Mouse (Mus musculus) gonadal fat pad, adult 2 months (tissue): ENCODE measurements around the gene Nat14. TPM values are rescaled to one million over a fixed set of nuclear protein-coding genes. Genes with fewer than 3 reads are reported as not detected.

Source experiments
- DNase-seq: peaks from one replicate; pipeline ENCODE4 v3.0.0-alpha.2; 2012; ENCODE audit warnings: low read depth
- polyA plus RNA-seq: library from polyadenylated mRNA; depleted of rRNA; stranded (reverse); fragments of >200 nt; gene quantifications from 2 replicates; pipeline ENCODE4 v1.2.3, GENCODE M21; 2012; rRNA removed

The Nat14 gene
- polyA plus RNA-seq, 1 experiment, result 3.6 TPM

DNA sequence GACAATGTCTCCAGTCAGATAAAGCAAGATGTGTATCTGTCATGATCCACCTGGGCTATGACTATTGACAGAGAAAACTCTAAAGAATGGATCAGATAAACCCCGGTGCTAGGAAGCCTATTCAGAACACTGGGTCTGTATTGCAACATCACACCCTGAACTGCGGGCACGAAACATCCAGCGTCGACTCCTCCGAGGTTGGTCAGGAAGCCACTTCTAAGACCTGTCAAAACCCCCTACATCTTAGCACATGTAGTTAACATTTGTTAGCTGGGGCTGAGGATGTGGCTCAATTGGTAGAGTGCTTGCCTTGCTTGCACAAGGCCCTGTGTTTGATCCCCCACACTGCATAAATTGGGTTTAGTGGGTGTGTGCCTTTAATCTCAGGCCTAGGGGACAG, 26.6 kb downstream of the Nat14 start:
- DNase-seq, result no peak

DNA sequence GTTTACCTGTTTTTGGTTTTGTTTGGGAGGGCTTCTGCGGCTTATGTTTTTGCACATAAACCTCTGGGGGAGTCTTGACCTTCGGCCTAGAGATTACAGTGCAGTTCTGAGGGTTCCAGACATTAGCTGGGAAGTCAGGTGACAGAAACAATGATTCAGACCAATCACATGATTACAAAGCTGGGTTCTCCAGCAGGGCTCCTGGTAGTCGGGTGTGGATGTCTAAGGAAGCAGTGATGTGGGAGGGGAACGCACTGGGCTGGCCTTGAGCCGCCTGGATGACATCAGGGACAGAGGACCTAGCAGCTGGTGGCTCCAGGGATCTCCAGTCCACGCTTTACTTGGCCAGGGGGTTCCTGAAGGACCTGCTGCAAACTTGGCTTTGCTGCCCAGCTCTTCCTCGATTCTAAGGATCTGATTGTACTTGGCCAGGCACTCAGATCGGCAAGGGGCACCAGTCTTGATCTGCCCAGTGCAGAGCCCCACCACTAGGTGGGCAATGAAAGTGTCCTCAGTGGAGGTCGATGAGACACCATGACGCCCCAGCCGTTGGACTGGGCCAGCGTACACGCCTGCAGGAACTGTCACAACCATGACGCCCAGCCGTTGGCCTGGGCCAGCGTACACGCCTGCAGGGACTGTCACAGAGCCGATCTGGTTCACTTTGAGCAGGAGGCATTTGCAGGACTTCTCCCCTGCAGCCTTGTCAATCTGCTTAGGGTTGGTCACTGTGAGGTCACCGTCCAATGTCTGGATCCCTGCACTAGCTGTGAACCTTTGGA, 28.9 kb downstream of the Nat14 start:
- no peak for DNase-seq

DNA sequence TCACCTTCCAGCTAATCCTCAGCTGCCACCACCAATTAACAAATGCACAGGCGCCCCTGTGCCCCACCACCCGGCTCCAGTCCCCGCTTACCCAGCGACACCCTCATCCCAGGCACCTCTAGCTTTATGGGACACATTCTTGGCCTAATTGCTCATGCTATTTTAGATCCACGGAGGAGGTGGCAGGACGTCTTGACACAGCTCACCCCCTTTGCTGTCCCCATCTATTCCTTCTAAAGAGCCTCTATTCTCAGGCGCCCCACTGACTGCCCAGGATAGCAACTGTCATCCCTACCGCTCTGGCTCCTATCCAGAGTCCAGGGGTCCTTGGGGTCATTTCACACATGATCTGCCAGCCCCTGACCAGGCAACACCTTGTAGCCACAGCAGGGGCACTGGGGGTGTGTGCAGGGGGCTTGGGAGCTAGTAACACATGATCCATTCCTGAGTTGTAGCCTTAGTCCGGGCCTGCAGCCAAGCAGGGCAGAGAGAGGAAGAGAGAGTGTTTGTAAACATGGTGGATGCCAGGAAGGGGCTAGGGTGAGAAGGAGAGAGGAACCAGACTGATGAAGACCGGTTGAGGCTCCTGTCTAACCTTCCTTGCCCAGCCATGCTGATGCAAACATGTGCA, 32.1 kb downstream of the Nat14 start:
- DNase-seq, result no peak

DNA sequence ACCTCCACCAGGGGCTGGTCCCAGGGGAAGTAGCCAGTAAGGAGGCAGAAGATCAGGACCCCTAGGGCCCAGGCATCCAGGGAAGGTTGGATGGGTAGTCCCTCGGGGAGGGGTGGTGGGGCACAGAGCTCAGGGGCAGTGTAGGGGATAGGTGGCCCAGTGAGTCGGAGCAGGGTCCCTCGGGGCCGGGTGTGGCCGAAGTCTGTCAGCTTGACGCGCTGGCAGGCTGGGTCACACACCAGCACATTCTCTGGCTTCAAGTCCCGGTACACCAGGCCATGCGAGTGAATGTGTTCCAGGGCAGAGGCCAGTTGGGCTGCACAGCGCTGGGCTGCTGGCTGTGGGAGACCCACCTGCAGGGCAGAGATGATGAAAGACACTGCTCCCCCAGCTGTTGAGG, 35.5 kb downstream of the Nat14 start:
- DNase-seq, result no peak

DNA sequence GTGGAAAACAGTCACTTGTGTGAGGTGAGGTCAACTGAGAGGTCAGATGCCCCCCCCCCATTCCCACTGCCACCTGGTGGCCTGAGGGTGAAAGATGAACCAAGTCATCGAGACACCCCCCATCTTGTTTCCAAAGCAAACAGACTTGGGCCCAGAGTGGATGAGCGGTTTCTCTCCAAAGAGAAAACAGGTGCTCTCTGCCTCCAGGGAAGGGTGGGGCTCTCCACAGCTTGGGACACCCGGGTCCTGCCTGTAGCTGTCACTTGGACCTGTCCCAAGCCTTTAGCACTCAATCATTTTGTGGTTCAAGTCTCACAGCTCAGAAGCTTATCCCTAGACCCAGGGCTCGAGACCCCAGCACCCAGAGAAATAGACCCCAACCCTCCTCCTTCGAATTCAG, 41.7 kb downstream of the Nat14 start:
- DNase-seq, result no peak

DNA sequence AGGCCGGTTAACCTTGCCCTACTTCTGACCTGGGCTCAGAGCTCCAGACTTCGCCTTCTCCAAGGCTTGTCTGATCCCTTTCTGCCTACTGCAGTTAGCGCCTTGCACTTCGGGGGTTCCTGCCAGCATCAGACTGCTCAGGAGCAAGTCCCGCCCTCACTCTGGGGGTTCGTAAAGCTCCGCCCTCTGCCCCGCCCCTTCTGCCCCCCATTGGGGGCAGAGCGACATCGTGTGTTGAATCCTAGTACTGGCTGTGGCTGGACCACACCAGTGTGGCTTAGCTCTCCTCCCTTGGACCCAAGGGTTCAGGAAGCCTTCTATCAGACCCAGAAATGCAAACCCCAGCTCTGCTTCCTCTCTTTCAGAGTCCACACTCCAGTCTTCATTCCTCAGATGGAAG, 42.4 kb downstream of the Nat14 start, which contains the start of gene Sbk2:
Gene Sbk2 (minus strand): TSS at position 135 of the 400 bp plus-strand sequence.
- no peak for DNase-seq

DNA sequence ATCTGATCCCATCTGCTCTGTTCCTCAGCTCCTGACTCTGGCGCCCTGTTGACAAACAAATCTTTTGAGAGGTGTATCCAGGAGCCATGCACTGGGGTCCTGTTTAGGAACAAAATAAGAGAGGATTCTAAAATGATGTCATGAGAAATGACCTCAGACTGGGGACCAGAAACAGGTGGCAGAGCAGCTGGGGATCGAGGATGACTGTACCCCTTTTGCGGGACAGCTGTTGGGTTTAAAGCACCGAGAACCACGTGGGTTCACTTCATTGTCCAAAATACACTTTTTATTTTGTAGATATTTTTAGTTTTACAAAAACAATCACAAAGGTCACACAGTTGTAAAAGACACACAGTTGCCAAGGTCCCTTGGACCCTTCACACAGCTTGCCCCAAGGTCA, 43.2 kb downstream of the Nat14 start:
- DNase-seq, result no peak

DNA sequence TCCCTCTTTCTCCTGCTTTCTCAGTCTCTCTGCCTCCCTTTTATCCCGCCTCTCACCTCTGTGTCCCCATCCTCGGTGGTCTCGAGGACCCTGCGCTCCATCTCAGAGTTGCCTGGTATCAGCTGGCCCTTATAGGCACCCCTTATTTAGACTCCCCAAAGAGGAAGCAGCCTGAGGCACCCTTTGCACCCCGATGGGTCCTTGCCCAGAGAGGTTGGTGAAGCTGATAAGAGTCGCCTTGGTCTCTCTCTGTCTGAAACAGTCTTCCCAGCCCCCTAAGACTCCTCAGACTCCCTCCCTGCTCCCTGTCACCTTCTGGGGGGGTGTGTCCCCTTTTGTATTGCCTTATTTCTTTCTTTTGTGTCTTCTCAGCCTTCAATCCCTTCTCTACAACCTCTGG, 49.2 kb downstream of the Nat14 start, which contains the start of gene Sbk3:
Gene Sbk3 (minus strand): TSS at position 101 of the 400 bp plus-strand sequence.
- no peak for DNase-seq

DNA sequence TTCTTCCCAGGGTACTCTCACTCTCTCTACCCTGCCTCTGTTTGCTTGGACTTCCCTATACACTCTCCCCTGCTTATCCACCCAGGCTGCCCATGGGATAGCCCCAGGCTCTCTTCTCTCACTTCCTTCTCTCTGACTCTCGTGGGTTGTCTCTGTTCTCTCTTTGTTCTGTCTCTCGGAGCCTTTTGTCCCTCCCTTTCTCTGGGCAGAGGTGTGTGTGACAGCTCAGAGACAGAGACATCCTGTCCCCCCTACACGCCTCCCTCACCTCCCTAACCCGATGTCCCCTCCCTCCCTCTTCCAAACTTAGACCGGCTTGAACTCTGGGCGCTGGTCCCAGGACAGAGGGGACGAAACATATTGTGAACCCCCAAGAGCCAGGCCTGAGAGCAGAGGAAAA, 49.9 kb downstream of the Nat14 start:
- no peak for DNase-seq

DNA sequence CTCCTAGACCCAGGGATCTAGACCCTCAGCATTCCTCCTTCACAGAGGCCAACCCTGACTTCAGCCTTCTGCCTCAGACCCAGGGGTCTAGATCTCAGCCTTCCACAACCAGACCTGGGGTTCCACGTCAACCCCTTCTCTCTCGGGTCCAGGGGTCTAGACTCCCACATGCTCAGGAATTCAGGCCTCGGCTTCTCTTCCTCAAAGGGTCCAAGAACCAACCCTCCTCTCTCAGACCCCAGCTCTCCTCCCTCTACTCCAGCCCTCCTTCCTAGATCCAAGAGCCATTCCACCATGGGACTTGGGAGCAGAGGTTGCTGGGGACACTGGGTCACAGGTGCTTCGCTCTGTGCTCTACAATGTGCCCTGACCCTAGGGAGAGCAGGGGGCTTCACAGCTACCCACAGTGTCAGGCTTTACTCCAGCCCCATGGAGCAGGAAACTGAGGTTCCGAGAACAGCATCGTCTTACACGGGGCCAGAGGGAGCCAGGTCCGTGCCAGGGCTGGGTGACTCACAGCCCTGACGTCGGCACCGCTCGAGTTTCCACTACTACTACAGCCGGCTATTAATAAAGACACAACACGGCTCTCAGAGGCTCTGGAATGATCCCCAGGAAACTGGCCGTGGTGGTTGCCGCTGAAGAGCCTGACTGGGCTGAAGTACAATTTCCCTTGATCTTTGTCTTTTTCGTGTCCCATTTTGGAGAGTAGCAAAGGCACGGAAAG, 50.7 kb downstream of the Nat14 start:
- DNase-seq, result no peak

Other genes with a start within 250 kb of the Nat14 start
- 28.9 and 31.8 TPM in 2 replicates for gene Hspbp1, start 237.0 kb upstream of the Nat14 start, polyA plus RNA-seq
- gene Brsk1, start 231.4 kb upstream of the Nat14 start, polyA plus RNA-seq, result 3.3 TPM in 2 replicates
- 0.89 and 1.2 TPM in 2 replicates for gene Tmem150b, start 196.8 kb upstream of the Nat14 start, polyA plus RNA-seq
- gene Kmt5c, start 181.9 kb upstream of the Nat14 start, polyA plus RNA-seq, result 71.4 and 75.9 TPM in 2 replicates
- gene Cox6b2, start 168.9 kb upstream of the Nat14 start, polyA plus RNA-seq, result 36.7 and 37.2 TPM in 2 replicates
- 0.26 and 0.80 TPM in 2 replicates for gene Fam71e2, start 150.7 kb upstream of the Nat14 start, polyA plus RNA-seq
- gene Il11, start 139.2 kb upstream of the Nat14 start, polyA plus RNA-seq, result 0.34 and 0.55 TPM in 2 replicates
- 0.54 and 1.2 TPM in 2 replicates for gene Tmem190, start 139.1 kb upstream of the Nat14 start, polyA plus RNA-seq
- gene Tmem238, start 132.4 kb upstream of the Nat14 start, polyA plus RNA-seq, result 26.4 and 45.7 TPM in 2 replicates
- 262 and 263 TPM in 2 replicates for gene Rpl28, start 129.2 kb upstream of the Nat14 start, polyA plus RNA-seq
- 229 and 251 TPM in 2 replicates for gene Ube2s, start 109.4 kb upstream of the Nat14 start, polyA plus RNA-seq
- gene Shisa7, start 77.3 kb upstream of the Nat14 start, polyA plus RNA-seq, result 1.2 and 2.3 TPM in 2 replicates
- 34.9 and 45.7 TPM in 2 replicates for gene Isoc2b, start 51.8 kb upstream of the Nat14 start, polyA plus RNA-seq
- gene Isoc2a, start 44.9 kb upstream of the Nat14 start, polyA plus RNA-seq, result 26.4 and 35.4 TPM in 2 replicates
- 0.09 TPM in 1 of 2 replicates, not detected in the other for gene Gm36210, start 15.5 kb upstream of the Nat14 start, polyA plus RNA-seq
- gene Zfp628, start 6.8 kb upstream of the Nat14 start, polyA plus RNA-seq, result 6.9 and 10.2 TPM in 2 replicates
- gene Ssc5d, start 3.8 kb downstream of the Nat14 start, polyA plus RNA-seq, result 8.5 and 12.1 TPM in 2 replicates
- gene Sbk2, start 42.4 kb downstream of the Nat14 start, polyA plus RNA-seq, result 0.89 and 1.9 TPM in 2 replicates
- gene Sbk3, start 49.1 kb downstream of the Nat14 start, polyA plus RNA-seq, result 0.12 and 0.20 TPM in 2 replicates
- gene Zfp579, start 74.1 kb downstream of the Nat14 start, polyA plus RNA-seq, result 37.0 and 39.8 TPM in 2 replicates
- 24.1 and 28.6 TPM in 2 replicates for gene Zfp524, start 92.4 kb downstream of the Nat14 start, polyA plus RNA-seq
- gene Fiz1, start 92.7 kb downstream of the Nat14 start, polyA plus RNA-seq, result 25.6 and 26.5 TPM in 2 replicates
- gene Gm44973, start 93.5 kb downstream of the Nat14 start, polyA plus RNA-seq, result 0.18 TPM in 1 of 2 replicates, not detected in the other
- gene Zfp865, start 98.3 kb downstream of the Nat14 start, polyA plus RNA-seq, result 26.7 and 29.1 TPM in 2 replicates
- 5.8 and 7.8 TPM in 2 replicates for gene Ccdc106, start 98.5 kb downstream of the Nat14 start, polyA plus RNA-seq
- gene 4632433K11Rik, start 112.1 kb downstream of the Nat14 start, polyA plus RNA-seq, result not detected in 2 replicates
- 5.5 and 6.4 TPM in 2 replicates for gene Zfp784, start 116.4 kb downstream of the Nat14 start, polyA plus RNA-seq
- 15.5 and 17.9 TPM in 2 replicates for gene Zfp580, start 129.5 kb downstream of the Nat14 start, polyA plus RNA-seq
- 163 and 192 TPM in 2 replicates for gene U2af2, start 140.1 kb downstream of the Nat14 start, polyA plus RNA-seq
- gene Epn1, start 158.2 kb downstream of the Nat14 start, polyA plus RNA-seq, result 142 and 162 TPM in 2 replicates
- not detected in 2 replicates for gene Rfpl4, start 194.9 kb downstream of the Nat14 start, polyA plus RNA-seq
- gene Rasl2-9, start 203.9 kb downstream of the Nat14 start, polyA plus RNA-seq, result 1.3 and 1.5 TPM in 2 replicates
- gene Vmn1r55, start 227.6 kb downstream of the Nat14 start, polyA plus RNA-seq, result not detected in 2 replicates